Mouse (Mus musculus): ENCODE results near the gene Kif14.
"Not testable (repeated sequence)": the region's sequence is repeated elsewhere in the genome, so short reads cannot be mapped to it uniquely, and the experiment has no call there.

Kif14 gene

GRCm38 (mm10) chr1:136555892-136556291 lies 89.7 kb downstream of the Kif14 start:
- no peak for DNase-seq (ENCODE audit: low read depth, low spot score)

- DNase-seq (ENCODE audit: low read depth, low spot score): not testable (repeated sequence)
Measured at GRCm38 (mm10) chr1:136556643-136557042, 90.5 kb downstream of the Kif14 start.

DNA sequence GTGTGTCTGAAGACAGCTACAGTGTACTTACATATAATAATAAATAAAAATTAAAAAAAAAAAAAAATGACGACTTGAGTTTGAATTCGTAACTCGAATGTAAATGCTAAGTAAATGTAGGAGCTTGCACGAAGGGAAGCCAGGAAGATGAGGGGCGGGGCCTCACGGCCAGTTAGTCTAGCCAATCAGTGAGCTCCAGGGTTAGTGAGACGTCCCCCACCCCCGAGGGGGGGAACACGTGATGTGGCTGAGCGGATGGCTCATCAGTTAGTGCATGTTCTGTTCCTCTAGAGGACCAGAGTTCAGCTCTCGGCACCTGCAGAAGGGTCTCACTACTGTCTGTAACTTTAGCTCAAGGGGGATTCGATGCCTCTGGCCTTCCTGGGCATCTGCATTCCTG lies 91.3 kb downstream of the Kif14 start:
- DNase-seq (ENCODE audit: low read depth, low spot score): no peak

DNA sequence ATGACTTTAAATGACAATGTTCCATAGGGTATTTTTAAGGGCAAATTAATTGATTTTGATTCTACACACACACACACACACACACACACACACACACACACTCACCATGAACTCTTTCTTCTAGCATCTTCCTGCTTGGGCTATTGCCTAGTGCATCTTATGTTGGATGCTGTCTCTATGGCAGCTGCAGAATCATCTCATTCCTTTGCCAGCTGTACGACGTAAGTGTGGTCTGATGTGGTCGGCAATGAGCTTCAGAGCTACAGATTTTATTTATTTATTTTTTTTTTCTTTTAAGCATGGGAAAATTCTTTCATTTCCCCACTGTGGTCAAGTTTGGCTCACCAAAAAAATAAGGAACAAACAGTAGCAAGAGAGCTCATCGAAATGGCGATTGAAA lies 92.6 kb downstream of the Kif14 start:
- no peak for DNase-seq (ENCODE audit: low read depth, low spot score)

DNA sequence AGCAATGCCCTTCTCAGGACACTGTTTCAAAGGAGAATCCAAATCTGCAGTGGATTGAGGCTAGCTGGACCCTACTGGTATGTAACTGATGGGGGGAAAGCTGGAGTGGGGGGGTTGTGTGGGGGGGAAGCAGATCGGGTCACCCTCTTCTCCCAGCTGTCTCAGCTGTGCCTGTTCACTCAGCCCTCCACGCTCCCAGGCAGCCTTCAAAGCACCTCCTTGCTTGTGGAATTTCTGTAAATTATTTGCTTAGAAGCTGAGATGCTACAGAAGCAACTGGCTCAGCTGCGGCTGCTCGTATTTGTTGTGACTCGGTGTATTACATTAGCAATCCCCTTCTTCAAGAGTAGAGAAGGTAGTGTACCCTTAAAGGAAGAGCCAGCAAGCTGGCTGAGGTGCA lies 93.1 kb downstream of the Kif14 start:
- no peak for DNase-seq (ENCODE audit: low read depth, low spot score)

DNA sequence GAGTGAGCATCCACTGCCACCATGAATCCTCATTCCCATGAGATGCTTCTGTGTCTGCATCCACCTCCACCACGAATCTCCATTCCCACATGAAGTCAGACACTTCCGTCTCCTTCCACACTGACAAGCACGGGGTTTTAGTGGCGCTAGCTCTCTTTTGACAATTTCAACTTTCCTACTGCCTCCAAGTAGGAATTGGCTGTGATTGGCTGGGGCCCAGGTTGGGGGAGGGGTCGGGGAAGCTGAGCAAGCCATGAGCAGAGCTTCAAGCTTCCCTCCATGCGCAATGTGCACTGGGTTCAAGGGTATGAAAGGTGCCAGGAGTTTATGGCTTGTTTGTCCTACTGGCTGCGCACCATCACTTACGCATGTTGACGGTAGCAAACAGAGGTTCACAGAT lies 93.6 kb downstream of the Kif14 start:
- no peak for DNase-seq (ENCODE audit: low read depth, low spot score)

DNA sequence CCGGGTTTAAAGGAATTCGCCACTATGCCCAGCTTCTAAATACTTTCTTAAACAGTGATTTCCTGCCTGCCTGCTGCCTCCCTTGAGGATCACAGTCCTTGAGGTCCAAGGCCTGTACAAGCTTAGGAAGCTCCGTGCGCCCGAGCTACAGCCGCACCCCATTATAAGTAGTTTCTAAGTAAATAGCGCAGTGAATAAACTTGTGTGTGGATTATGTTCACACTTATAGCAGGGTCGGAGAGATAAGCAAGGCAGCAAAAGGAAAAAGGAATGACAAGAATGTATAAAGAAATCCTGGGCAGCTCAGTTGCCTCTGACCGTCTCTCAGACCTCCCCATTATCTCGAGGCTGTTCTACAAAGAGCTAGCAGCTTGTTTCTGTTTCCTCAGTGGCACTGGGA lies 95.7 kb downstream of the Kif14 start:
- DNase-seq (ENCODE audit: low read depth, low spot score): no peak

DNA sequence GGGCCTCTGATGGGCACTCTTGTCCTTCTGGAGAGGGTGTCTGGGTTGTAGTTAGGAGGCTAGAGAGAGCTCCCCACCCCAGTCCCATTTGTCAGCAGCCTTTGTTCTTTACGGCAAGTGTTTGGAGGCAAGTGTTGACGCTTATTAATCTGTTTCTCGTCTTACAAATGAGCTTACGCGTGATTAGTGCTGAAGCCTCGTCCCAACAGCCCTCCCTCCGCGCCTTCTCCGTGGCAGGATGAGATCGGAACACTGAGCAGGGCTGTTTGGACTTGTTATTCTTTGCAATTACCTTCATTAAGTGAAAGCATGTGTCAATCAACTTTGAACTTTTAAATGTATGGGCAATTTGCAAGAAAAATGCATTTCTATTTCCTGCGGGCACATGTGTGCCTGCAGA lies 97.0 kb downstream of the Kif14 start:
- DNase-seq (ENCODE audit: low read depth, low spot score): no peak

DNA sequence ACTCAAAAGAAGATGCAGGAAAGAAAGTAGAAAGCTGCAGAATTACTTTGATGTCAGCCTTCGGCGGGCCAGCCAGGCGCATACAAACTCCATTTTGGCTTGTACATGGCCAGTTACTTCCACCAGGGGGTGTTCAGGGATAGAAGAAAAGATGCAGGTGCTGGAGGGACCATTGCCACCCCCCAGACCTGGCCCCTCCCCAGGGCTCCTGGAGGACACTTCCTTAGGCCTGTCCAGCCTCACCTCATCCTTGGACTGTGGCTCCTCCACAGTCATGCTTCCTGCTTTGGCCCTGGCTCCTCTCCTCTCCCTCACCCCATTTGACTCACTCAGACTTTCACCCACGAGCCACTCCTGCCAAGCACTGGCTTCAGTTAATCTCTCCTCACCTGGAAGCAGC lies 98.8 kb downstream of the Kif14 start:
- peak; percentile 57 for DNase-seq (ENCODE audit: low read depth, low spot score)

GRCm38 (mm10) chr1:136566386-136566785 lies 100.2 kb downstream of the Kif14 start:
- no peak for DNase-seq (ENCODE audit: low read depth, low spot score)

GRCm38 (mm10) chr1:136567641-136568040 lies 101.5 kb downstream of the Kif14 start:
- no peak for DNase-seq (ENCODE audit: low read depth, low spot score)

GRCm38 (mm10) chr1:136568738-136569194 lies 102.6 kb downstream of the Kif14 start:
- peak; percentile 43 for DNase-seq (ENCODE audit: low read depth, low spot score)

- DNase-seq (ENCODE audit: low read depth, low spot score): no peak
Measured at GRCm38 (mm10) chr1:136569206-136569605, 103.1 kb downstream of the Kif14 start.

- DNase-seq (ENCODE audit: low read depth, low spot score): no peak
Measured at GRCm38 (mm10) chr1:136569626-136570297, 103.6 kb downstream of the Kif14 start.

GRCm38 (mm10) chr1:136570298-136570653 lies 104.1 kb downstream of the Kif14 start:
- no peak for DNase-seq (ENCODE audit: low read depth, low spot score)

GRCm38 (mm10) chr1:136570976-136571375 lies 104.8 kb downstream of the Kif14 start:
- no peak for DNase-seq (ENCODE audit: low read depth, low spot score)

DNA sequence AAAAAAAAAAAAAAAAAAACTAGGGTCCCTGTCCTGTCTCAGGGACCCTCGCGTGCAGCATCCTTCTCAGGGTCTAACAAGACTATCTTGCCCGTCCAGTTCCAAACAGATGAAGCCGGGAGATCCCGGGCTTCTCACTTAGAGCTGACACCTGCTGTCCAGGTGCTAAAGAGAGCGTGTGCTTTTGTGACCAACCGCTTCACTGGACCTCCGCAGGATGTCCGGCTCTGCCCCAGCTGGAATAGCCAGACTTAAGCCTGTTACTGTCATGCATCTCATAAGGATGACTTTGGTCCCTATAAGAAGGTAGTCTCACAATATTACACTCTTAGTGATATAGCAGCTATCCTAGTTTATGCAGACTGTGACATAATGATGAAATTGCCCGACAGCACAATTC lies 105.4 kb downstream of the Kif14 start:
- no peak for DNase-seq (ENCODE audit: low read depth, low spot score)

GRCm38 (mm10) chr1:136577890-136578663 lies 111.9 kb downstream of the Kif14 start:
- DNase-seq (ENCODE audit: low read depth, low spot score): peak; percentile 22

- DNase-seq (ENCODE audit: low read depth, low spot score): peak; percentile 71
Measured at GRCm38 (mm10) chr1:136579360-136579759, 113.2 kb downstream of the Kif14 start.

DNA sequence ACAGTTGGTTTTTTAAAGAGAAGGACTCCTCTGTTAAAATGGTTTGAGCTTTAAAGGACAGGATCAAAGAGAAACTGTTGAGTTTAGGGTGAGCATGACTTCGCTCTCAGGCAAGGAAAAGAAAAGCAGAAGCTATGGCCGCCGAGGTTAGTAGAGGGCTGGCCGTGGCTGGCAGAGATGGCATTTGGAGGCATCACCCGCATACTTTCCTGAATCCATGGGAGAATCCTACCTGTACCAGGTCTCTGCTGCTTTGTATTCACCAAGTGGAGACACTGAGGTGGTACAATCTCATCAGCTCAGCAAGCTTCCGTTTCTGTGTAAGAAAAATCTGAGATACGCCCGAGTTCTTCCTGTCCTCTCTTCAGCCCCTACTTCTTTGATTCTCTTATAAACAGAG lies 114.1 kb downstream of the Kif14 start:
- peak; percentile 61 for DNase-seq (ENCODE audit: low read depth, low spot score)

All from CD4-positive, CD25-positive, alpha-beta regulatory T cell, adult 2 months (primary cell).